Mouse (Mus musculus) cerebellum, adult 9-10 months (tissue): ENCODE data around the gene Skint11.
"Not testable (repeated sequence)": the region's sequence is repeated elsewhere in the genome, so short reads cannot be mapped to it uniquely, and the experiment has no call there.

ENCODE experiments used
- DNase-seq: peaks from one replicate; pipeline ENCODE4 v3.0.0; 2022

The Skint11 gene

DNA sequence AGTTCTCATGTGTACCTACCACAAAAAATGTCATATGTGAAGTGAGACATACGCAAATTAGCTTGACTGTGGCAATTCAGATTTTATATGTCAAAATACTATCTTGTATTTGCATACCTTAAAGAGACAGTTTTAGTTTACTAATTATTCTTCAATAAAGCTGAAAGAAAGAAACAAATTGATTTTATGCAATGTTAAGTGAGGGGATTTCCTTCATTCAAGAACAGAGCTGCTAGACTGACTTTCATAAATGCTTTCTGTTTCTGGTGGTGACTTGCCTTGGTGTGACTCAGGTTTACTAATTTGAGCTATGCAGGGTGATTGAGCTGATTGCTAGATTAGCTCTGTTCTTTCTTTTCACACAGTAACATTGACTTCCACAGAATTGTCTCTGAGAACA is at the start of gene Skint11:
Gene Skint11, plus strand, starts transcription at position 301 of the 400 bp plus-strand sequence.
- no peak for DNase-seq

DNA sequence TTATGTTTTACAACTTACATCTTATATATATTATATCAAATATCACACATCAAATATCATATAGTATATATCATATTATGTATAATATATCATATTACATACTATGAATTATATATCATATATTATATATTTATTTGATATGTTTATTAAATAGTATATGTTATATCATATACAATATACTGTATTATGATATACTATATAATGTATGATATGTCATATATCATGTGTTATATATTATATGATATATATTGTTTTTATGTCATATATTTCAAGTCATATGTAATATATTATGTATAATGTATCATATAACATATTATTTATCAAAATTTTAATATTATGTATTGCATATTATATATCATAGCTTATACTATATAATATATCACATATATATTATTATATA is 2.0 kb upstream of the Skint11 start:
- no peak for DNase-seq

DNA sequence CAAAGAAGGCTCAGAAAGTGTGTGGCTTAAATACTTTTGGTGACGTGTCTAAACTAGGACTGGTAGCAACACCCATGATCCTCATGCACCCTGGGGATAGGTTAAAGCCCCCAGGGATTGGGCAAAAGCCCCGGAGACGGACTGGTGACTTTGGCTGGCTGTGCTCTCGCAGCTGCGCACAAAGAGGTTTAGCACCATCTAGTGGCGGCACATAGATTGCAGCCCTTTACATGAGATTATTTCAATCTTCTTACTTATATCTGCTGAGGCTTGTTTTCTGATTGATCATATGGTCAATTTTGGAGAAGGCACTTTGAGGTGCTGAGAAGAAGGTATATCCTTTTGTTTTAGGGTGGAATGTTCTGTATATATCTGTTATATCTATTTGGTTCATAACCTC is 9.7 kb downstream of the Skint11 start:
- DNase-seq, result not testable (repeated sequence)

GRCm38 (mm10) chr4:114256906-114257305 is 93.7 kb downstream of the Skint11 start:
- not testable (repeated sequence) for DNase-seq
